Mouse (Mus musculus): Measurements from ENCODE around the gene Mmp2.

GRCm38 (mm10) chr8:92902981-92903380 is 75.9 kb downstream of the Mmp2 start:
- TF ChIP-seq CTCF (conservative IDR thresholded peaks at IDR 0.05 in 1 of 2, IDR thresholded peaks at IDR 0.05 in 1 of 2; ENCODE audit: low read depth in 2 of 2, low read length in 2 of 2) (no peak), ZKSCAN1 (IDR thresholded peaks at IDR 0.05; ENCODE audit: borderline replicate concordance, low read depth, low read length) (no peak), POLR2A (IDR thresholded peaks at IDR 0.05; ENCODE audit: low read depth, low read length) (no peak), E2F4 (IDR thresholded peaks at IDR 0.05; ENCODE audit: insufficient replicate concordance, low read depth, low read length) (no peak)

All from CH12.LX (cell line).